Mouse (Mus musculus) hindbrain, postnatal 0 days (tissue): ENCODE measurements at regions not wholly inside any gene's neighbourhood (a gene's known extent, or its start where the extent isn't known, plus 50 kb on each side); places are given as distances from the start of the nearest gene placed in this dataset.
"Not testable (repeated sequence)": the region's sequence is repeated elsewhere in the genome, so short reads cannot be mapped to it uniquely, and the experiment has no call there.

Experiments
- ATAC-seq: fragments of 200-750 bp; cut with Nextera tagmentation; 2 replicates; pipeline ENCODE4 v1.8.0; 2017; ENCODE audit warnings: mild to moderate bottlenecking, moderate TSS enrichment, moderate library complexity
- DNase-seq: peaks from one replicate; pipeline ENCODE4 v3.0.0-alpha.2; 2015; ENCODE audit warnings: low spot score
- H3K27ac ChIP-seq: fragments of 300-500 bp; sonication (generic); 2 replicates; pipeline ENCODE4 v1.5.1; 2014; ENCODE audit warnings: mild to moderate bottlenecking
- H3K27me3 ChIP-seq: fragments of 300-500 bp; sonication (generic); 2 replicates; pipeline ENCODE4 v1.6.1; 2014; ENCODE audit warnings: low read length, mixed read lengths; ENCODE audit not compliant: insufficient read depth
- H3K36me3 ChIP-seq: fragments of 300-500 bp; sonication (generic); 2 replicates; pipeline ENCODE4 v1.6.1; 2014; ENCODE audit warnings: low read length, mixed read lengths; ENCODE audit not compliant: insufficient read depth
- H3K4me1 ChIP-seq: fragments of 300-500 bp; sonication (generic); 2 replicates; pipeline ENCODE4 v1.6.1; 2014; ENCODE audit warnings: antibody characterized with exemption, low read length, mixed read lengths; ENCODE audit not compliant: insufficient read depth
- H3K4me2 ChIP-seq: fragments of 300-500 bp; sonication (generic); 2 replicates; pipeline ENCODE4 v1.6.1; 2014; ENCODE audit warnings: low read depth, mild to moderate bottlenecking, low read length, moderate library complexity, mixed read lengths
- H3K4me3 ChIP-seq: fragments of 300-500 bp; sonication (generic); 2 replicates; pipeline ENCODE4 v1.5.1; 2014; ENCODE audit warnings: low read length
- H3K9ac ChIP-seq: fragments of 300-500 bp; sonication (generic); replicated peaks from 2 replicates; pipeline ENCODE4 v1.6.1; 2014; ENCODE audit warnings: mild to moderate bottlenecking, low read length, moderate library complexity, mixed read lengths
- H3K9me3 ChIP-seq: fragments of 300-500 bp; sonication (generic); 2 replicates; pipeline ENCODE4 v1.6.1; 2016; ENCODE audit warnings: low read length, mixed read lengths
- CTCF ChIP-seq: IDR thresholded peaks from 2 replicates; pipeline ENCODE4 v1.5.1; 2016; ENCODE audit warnings: antibody characterized with exemption, control low read depth, low read depth
- WGBS: fragments of 180-500 bp; shearing (Covaris S2); extraction: QIAGEN DNeasy Blood & Tissue Kit; methylation state at CpG from one replicate; pipeline ENCODE4 v1.1.7; 2014; 5-methylcytosine and 5-hydroxymethylcytosine counted together

DNA sequence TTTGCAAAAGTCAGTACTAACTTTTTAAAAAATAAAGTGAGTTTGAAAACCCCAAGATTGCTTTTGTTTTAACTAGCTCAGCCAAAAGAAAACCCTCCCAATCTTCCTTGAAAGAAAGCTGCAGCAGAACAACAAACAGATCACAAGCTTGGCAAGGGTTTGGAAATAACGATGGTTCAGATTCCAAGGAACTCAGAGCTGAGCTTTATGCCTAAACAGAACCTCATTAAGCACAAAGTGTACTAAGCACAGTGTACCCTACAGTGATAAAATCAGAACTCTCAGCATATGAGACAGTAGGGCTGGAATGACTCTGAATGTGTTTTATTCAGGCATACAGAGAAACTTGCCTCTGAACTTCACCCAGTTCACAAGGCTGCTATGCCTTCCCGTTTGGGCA is 77.9 kb upstream of the Pnpt1 start:
- DNase-seq (no peak), ATAC-seq (no peak)
- 75% methylated on average over 2 of the region's 2 CpGs for WGBS
- H3K27ac ChIP-seq: no peak overlapping the region
- H3K4me3 ChIP-seq: no peak overlapping the region
- H3K4me2 ChIP-seq: no peak overlapping the region
- H3K9me3 ChIP-seq: no peaks in the 10 kb centered on the region
- no peaks in the 10 kb centered on the region for H3K4me1 ChIP-seq
- no peaks in the 10 kb centered on the region for H3K27me3 ChIP-seq
- H3K9ac ChIP-seq: no peak overlapping the region
- H3K36me3 ChIP-seq: no peaks in the 10 kb centered on the region
- no peak for TF ChIP-seq CTCF

DNA sequence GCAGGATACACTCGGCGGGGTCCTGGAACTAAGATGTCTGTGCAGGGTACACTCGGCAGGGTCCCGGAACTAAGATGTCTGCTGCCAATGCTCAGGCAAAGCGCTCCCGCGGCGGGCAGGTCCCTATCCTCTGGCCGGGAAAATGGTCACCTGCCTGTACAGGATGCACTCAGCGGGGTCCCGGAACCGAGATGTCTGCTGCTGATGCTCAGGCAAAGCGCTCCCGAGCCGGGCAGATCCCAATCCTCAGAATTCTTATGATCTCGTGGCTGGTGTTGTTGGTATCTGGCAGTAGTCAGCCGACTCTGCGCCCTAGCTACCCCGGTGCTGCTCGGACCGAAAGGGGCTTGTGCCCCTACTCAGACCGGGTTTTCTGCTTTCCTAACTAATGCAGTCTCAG is 61.0 kb upstream of the Pnpt1 start:
- H3K4me2 ChIP-seq, H3K36me3 ChIP-seq, H3K4me1 ChIP-seq, H3K27me3 ChIP-seq, H3K9me3 ChIP-seq, DNase-seq, H3K27ac ChIP-seq, H3K9ac ChIP-seq, H3K4me3 ChIP-seq, ATAC-seq: not testable (repeated sequence)
- 87% methylated on average over 22 of the region's 22 CpGs for WGBS

DNA sequence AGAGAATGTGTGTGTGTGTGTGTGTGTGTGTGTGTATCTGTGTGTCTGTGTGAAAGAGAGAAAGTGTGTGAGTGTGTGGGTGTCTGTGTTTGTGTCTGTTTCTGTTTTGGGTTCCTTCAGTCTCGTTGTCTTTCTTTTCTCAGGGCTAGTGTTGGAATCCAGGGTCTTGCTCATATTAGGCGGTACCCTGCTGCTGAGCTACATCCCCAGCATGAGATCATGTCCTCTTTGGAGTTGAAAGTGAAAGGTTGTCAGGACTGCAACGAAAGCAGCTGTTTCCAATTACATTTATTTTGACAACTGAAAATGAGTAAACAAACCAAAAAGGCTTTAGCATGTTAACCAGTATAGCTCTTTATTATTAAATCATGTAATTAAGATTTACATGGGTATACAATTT is 58.3 kb upstream of the Pnpt1 start:
- Histone ChIP-seq H3K4me2 (no peak overlapping the region), H3K4me1 (no peaks in the 10 kb centered on the region), H3K4me3 (no peak overlapping the region), H3K9me3 (no peaks in the 10 kb centered on the region), H3K9ac (no peak overlapping the region), H3K36me3 (no peaks in the 10 kb centered on the region), H3K27me3 (no peaks in the 10 kb centered on the region), H3K27ac (no peak overlapping the region)
- 34% methylated on average over 3 of the region's 3 CpGs for WGBS
- TF ChIP-seq CTCF: no peak
- peak; percentile 3 for DNase-seq
- ATAC-seq: no peak
